Mouse (Mus musculus) heart, embryonic 13.5 days (tissue): Measurements from ENCODE around the gene Ganc. TPM values are rescaled to one million over a fixed set of nuclear protein-coding genes. Genes with fewer than 3 reads are reported as not detected.

Experiments used
- ATAC-seq: fragments of 200-750 bp; cut with Nextera tagmentation; 2 replicates; pipeline ENCODE4 v1.8.0; 2017; ENCODE audit warnings: moderate TSS enrichment; ENCODE audit not compliant: insufficient number of reproducible peaks, low FRiP score, low TSS enrichment; ENCODE audit errors: extremely low read depth
- H3K27ac ChIP-seq: fragments of 300-500 bp; sonication (generic); replicated peaks from 2 replicates; pipeline ENCODE4 v1.5.1; 2015; ENCODE audit warnings: moderate library complexity, mild to moderate bottlenecking, inconsistent platforms
- H3K27me3 ChIP-seq: fragments of 300-500 bp; sonication (generic); replicated peaks from 2 replicates; pipeline ENCODE4 v1.6.1; 2015; ENCODE audit warnings: mild to moderate bottlenecking, inconsistent platforms
- H3K36me3 ChIP-seq: fragments of 300-500 bp; sonication (generic); 2 replicates; pipeline ENCODE4 v1.6.1; 2015; ENCODE audit warnings: mild to moderate bottlenecking, inconsistent platforms
- H3K4me1 ChIP-seq: fragments of 300-500 bp; sonication (generic); 2 replicates; pipeline ENCODE4 v1.6.1; 2015; ENCODE audit warnings: inconsistent platforms
- H3K4me2 ChIP-seq: fragments of 300-500 bp; sonication (generic); 2 replicates; pipeline ENCODE4 v1.6.1; 2015; ENCODE audit warnings: inconsistent platforms, mild to moderate bottlenecking, moderate library complexity
- H3K4me3 ChIP-seq: fragments of 300-500 bp; sonication (generic); 2 replicates; pipeline ENCODE4 v1.5.1; 2015; ENCODE audit warnings: moderate library complexity, mild to moderate bottlenecking, inconsistent platforms
- H3K9ac ChIP-seq: fragments of 300-500 bp; sonication (generic); 2 replicates; pipeline ENCODE4 v1.6.1; 2015; ENCODE audit warnings: inconsistent platforms, mild to moderate bottlenecking, moderate library complexity
- H3K9me3 ChIP-seq: fragments of 300-500 bp; sonication (generic); 2 replicates; pipeline ENCODE4 v1.6.1; 2016; ENCODE audit warnings: inconsistent platforms
- WGBS: fragments of 180-500 bp; shearing (Covaris S2); methylation state at CpG from one replicate; pipeline ENCODE4 v1.1.7; 2015; ENCODE audit warnings: mixed read lengths; 5-methylcytosine and 5-hydroxymethylcytosine counted together
- polyA plus RNA-seq: library from polyadenylated mRNA; unstranded; fragments of >200 nt; fragmentation: Nextera tagmentation; extraction: Ambion mirVana; gene quantifications from 2 replicates; pipeline ENCODE4 v1.2.1, GENCODE M21; 2015

Gene Ganc
- 8.7 and 9.1 TPM in 2 replicates for polyA plus RNA-seq

GRCm38 (mm10) chr2:120403653-120403985 is at the start of gene Ganc:
Ganc (plus strand) TSS chr2:120403896.
- peak; percentile 47 for ATAC-seq
- H3K4me1 ChIP-seq = peaks cover 24% of the 10 kb centered on the region
- WGBS = under 1% methylated on average over 17 of the region's 17 CpGs
- peaks cover 15% of the 10 kb centered on the region for H3K36me3 ChIP-seq
- 0 out of 2 replicates have a peak, but pooled peaks cover 9% of the 10 kb centered on the region for H3K9me3 ChIP-seq
- H3K9ac ChIP-seq = peak within 1 kb of the TSS; percentile 92
- peak within 1 kb of the TSS; percentile 89 for H3K4me3 ChIP-seq
- peak within 1 kb of the TSS; percentile 99 for H3K27ac ChIP-seq
- peak within 1 kb of the TSS; percentile 88 for H3K4me2 ChIP-seq
- no peaks in the 10 kb centered on the region for H3K27me3 ChIP-seq

- ATAC-seq = no peak
Observed at GRCm38 (mm10) chr2:120360425-120360824, 43.3 kb upstream of the Ganc start.

GRCm38 (mm10) chr2:120366501-120366900 is 37.2 kb upstream of the Ganc start:
- Histone ChIP-seq H3K4me3 (no peak overlapping the region), H3K4me1 (no peaks in the 10 kb centered on the region), H3K9me3 (no peaks in the 10 kb centered on the region), H3K4me2 (no peak overlapping the region), H3K27ac (no peak overlapping the region), H3K9ac (no peak overlapping the region), H3K36me3 (peaks cover 85% of the 10 kb centered on the region), H3K27me3 (no peaks in the 10 kb centered on the region)
- WGBS = 86% methylated on average over 3 of the region's 3 CpGs
- ATAC-seq = no peak

More at GRCm38 (mm10) chr2:120360425-120360824, 43.3 kb upstream of the Ganc start:
- Histone ChIP-seq H3K36me3 (peaks cover 80% of the 10 kb centered on the region), H3K4me1 (no peaks in the 10 kb centered on the region), H3K9me3 (no peaks in the 10 kb centered on the region), H3K4me2 (no peak overlapping the region), H3K4me3 (no peak overlapping the region), H3K27me3 (no peaks in the 10 kb centered on the region), H3K9ac (no peak overlapping the region), H3K27ac (no peak overlapping the region)
- WGBS = 72% methylated on average over 1 of the region's 1 CpGs

- no peaks in the 10 kb centered on the region for H3K4me1 ChIP-seq
- no peak overlapping the region for H3K9ac ChIP-seq
- H3K4me3 ChIP-seq = no peak overlapping the region
- WGBS = 92% methylated on average over 4 of the region's 4 CpGs
- peaks cover 85% of the 10 kb centered on the region for H3K36me3 ChIP-seq
- no peak overlapping the region for H3K4me2 ChIP-seq
- ATAC-seq = no peak
- no peaks in the 10 kb centered on the region for H3K27me3 ChIP-seq
- no peak overlapping the region for H3K27ac ChIP-seq
- no peaks in the 10 kb centered on the region for H3K9me3 ChIP-seq
Observed at GRCm38 (mm10) chr2:120367416-120368207, 36.1 kb upstream of the Ganc start.

GRCm38 (mm10) chr2:120373858-120374257 is 29.8 kb upstream of the Ganc start:
- WGBS = 85% methylated on average over 4 of the region's 4 CpGs
- H3K4me1 ChIP-seq = no peaks in the 10 kb centered on the region
- no peak overlapping the region for H3K9ac ChIP-seq
- no peaks in the 10 kb centered on the region for H3K27me3 ChIP-seq
- H3K4me3 ChIP-seq = no peak overlapping the region
- H3K9me3 ChIP-seq = no peaks in the 10 kb centered on the region
- H3K36me3 ChIP-seq = peaks cover 90% of the 10 kb centered on the region
- H3K4me2 ChIP-seq = no peak overlapping the region
- no peak overlapping the region for H3K27ac ChIP-seq
- no peak for ATAC-seq

GRCm38 (mm10) chr2:120386264-120386663 is 17.4 kb upstream of the Ganc start:
- WGBS = 94% methylated on average over 1 of the region's 1 CpGs
- H3K4me2 ChIP-seq = no peak overlapping the region
- H3K4me1 ChIP-seq = no peaks in the 10 kb centered on the region
- ATAC-seq = no peak
- no peak overlapping the region for H3K9ac ChIP-seq
- H3K36me3 ChIP-seq = peaks cover 89% of the 10 kb centered on the region
- no peaks in the 10 kb centered on the region for H3K27me3 ChIP-seq
- H3K4me3 ChIP-seq = no peak overlapping the region
- no peaks in the 10 kb centered on the region for H3K9me3 ChIP-seq
- no peak overlapping the region for H3K27ac ChIP-seq

- no peak for ATAC-seq
- H3K36me3 ChIP-seq = peaks cover 83% of the 10 kb centered on the region
- no peaks in the 10 kb centered on the region for H3K9me3 ChIP-seq
- WGBS = 75% methylated on average over 1 of the region's 1 CpGs
- no peaks in the 10 kb centered on the region for H3K27me3 ChIP-seq
- no peak overlapping the region for H3K9ac ChIP-seq
- no peak overlapping the region for H3K27ac ChIP-seq
- no peak overlapping the region for H3K4me3 ChIP-seq
- H3K4me1 ChIP-seq = no peaks in the 10 kb centered on the region
- H3K4me2 ChIP-seq = no peak overlapping the region
Observed at GRCm38 (mm10) chr2:120387291-120387690, 16.4 kb upstream of the Ganc start.

- Histone ChIP-seq H3K9ac (no peak overlapping the region), H3K4me2 (no peak overlapping the region), H3K4me1 (peaks cover 6% of the 10 kb centered on the region; the same call in 1 of the 2 replicates), H3K27ac (0 out of 2 replicates have a peak overlapping the region, but pooled peaks have one; percentile 12), H3K36me3 (peaks cover 80% of the 10 kb centered on the region), H3K9me3 (no peaks in the 10 kb centered on the region), H3K27me3 (no peaks in the 10 kb centered on the region), H3K4me3 (no peak overlapping the region)
- ATAC-seq = no peak
- WGBS = 65% methylated on average over 3 of the region's 3 CpGs
Observed at GRCm38 (mm10) chr2:120389376-120389775, 14.3 kb upstream of the Ganc start.

GRCm38 (mm10) chr2:120390934-120391333 is 12.8 kb upstream of the Ganc start:
- Histone ChIP-seq H3K36me3 (peaks cover 81% of the 10 kb centered on the region), H3K9ac (no peak overlapping the region), H3K9me3 (no peaks in the 10 kb centered on the region), H3K27ac (no peak overlapping the region), H3K4me3 (no peak overlapping the region), H3K27me3 (no peaks in the 10 kb centered on the region), H3K4me1 (peaks cover 8% of the 10 kb centered on the region; the same call in 1 of the 2 replicates), H3K4me2 (no peak overlapping the region)
- 86% methylated on average over 1 of the region's 1 CpGs for WGBS
- no peak for ATAC-seq

GRCm38 (mm10) chr2:120392406-120392805 is 11.3 kb upstream of the Ganc start:
- no peak overlapping the region for H3K27ac ChIP-seq
- peaks cover 83% of the 10 kb centered on the region for H3K36me3 ChIP-seq
- H3K4me1 ChIP-seq = peaks cover 8% of the 10 kb centered on the region; the same call in 1 of the 2 replicates
- no peaks in the 10 kb centered on the region for H3K9me3 ChIP-seq
- H3K9ac ChIP-seq = no peak overlapping the region
- no peak overlapping the region for H3K4me3 ChIP-seq
- no peaks in the 10 kb centered on the region for H3K27me3 ChIP-seq
- H3K4me2 ChIP-seq = no peak overlapping the region
- ATAC-seq = no peak

GRCm38 (mm10) chr2:120397951-120398350 is 5.7 kb upstream of the Ganc start:
- H3K27me3 ChIP-seq = no peaks in the 10 kb centered on the region
- ATAC-seq = no peak
- H3K36me3 ChIP-seq = peaks cover 59% of the 10 kb centered on the region
- peaks cover 18% of the 10 kb centered on the region for H3K4me1 ChIP-seq
- H3K4me3 ChIP-seq = no peak overlapping the region
- H3K4me2 ChIP-seq = no peak overlapping the region
- WGBS = 86% methylated on average over 1 of the region's 1 CpGs
- H3K27ac ChIP-seq = no peak overlapping the region
- no peak overlapping the region for H3K9ac ChIP-seq
- H3K9me3 ChIP-seq = no peaks in the 10 kb centered on the region

GRCm38 (mm10) chr2:120402813-120403212 is 883 bp upstream of the Ganc start:
- peak overlapping the region; percentile 89 for H3K4me3 ChIP-seq
- peak overlapping the region; percentile 88 for H3K4me2 ChIP-seq
- peaks cover 15% of the 10 kb centered on the region for H3K36me3 ChIP-seq
- no peaks in the 10 kb centered on the region for H3K27me3 ChIP-seq
- H3K9me3 ChIP-seq = 0 out of 2 replicates have a peak, but pooled peaks cover 8% of the 10 kb centered on the region
- no peak overlapping the region for H3K27ac ChIP-seq
- 26% methylated on average over 3 of the region's 3 CpGs for WGBS
- no peak for ATAC-seq
- peaks cover 24% of the 10 kb centered on the region for H3K4me1 ChIP-seq
- peak overlapping the region; percentile 92 for H3K9ac ChIP-seq
